Mouse (Mus musculus) bone marrow macrophage, adult 2 months (primary cell): Measurements from ENCODE around the gene B4galt1.

ENCODE experiments used
- CTCF ChIP-seq: IDR thresholded peaks from 2 replicates; pipeline ENCODE4 v1.5.1; 2012; ENCODE audit warnings: low read depth, mild to moderate bottlenecking, low read length, moderate library complexity
- POLR2A ChIP-seq: IDR thresholded peaks from 2 replicates; pipeline ENCODE4 v1.6.1; 2012; ENCODE audit warnings: mild to moderate bottlenecking, low read depth, low read length, borderline replicate concordance

- no peak for TF ChIP-seq CTCF
- no peak for TF ChIP-seq POLR2A
These were observed 29.4 kb upstream of the B4galt1 start for GRCm38 (mm10) chr4:40883200-40883599.
